Mouse (Mus musculus) myocyte (in vitro differentiated cells): ENCODE measurements at regions not wholly inside any gene's neighbourhood (a gene's known extent, or its start where the extent isn't known, plus 50 kb on each side); places are given as distances from the start of the nearest gene placed in this dataset.

Experiments
- CEBPB ChIP-seq: IDR thresholded peaks from 2 replicates; pipeline ENCODE4 v1.6.1; 2011; ENCODE audit warnings: mild to moderate bottlenecking, moderate library complexity; ENCODE audit not compliant: poor library complexity, insufficient read depth, severe bottlenecking
- E2F4 ChIP-seq: IDR thresholded peaks from one replicate; pipeline ENCODE4 v1.6.1; 2011; ENCODE audit warnings: mild to moderate bottlenecking, control low read depth, moderate library complexity; ENCODE audit not compliant: insufficient read depth
- MAX ChIP-seq: IDR thresholded peaks from one replicate; pipeline ENCODE4 v1.6.1; 2011; ENCODE audit warnings: low read depth, mild to moderate bottlenecking, control low read depth
- MYOD1 ChIP-seq, 3 experiments: IDR thresholded peaks; one replicate each; pipeline ENCODE4 v1.6.1; 2011; ENCODE audit warnings: control low read depth in 2 of 3, low read depth in 2 of 3, mild to moderate bottlenecking in 2 of 3, moderate library complexity in 1 of 3; ENCODE audit not compliant: insufficient read length in 2 of 3, control insufficient read depth in 1 of 3
- MYOG ChIP-seq, 3 experiments: IDR thresholded peaks; one replicate each; pipeline ENCODE4 v1.6.1; 2011; ENCODE audit warnings: control low read depth in 2 of 3, low read depth in 2 of 3, mild to moderate bottlenecking in 2 of 3; ENCODE audit not compliant: insufficient read length in 2 of 3, control insufficient read depth in 1 of 3, insufficient read depth in 1 of 3
- POLR2A ChIP-seq: IDR thresholded peaks from one replicate; pipeline ENCODE4 v1.6.1; 2011; ENCODE audit warnings: low read depth, mild to moderate bottlenecking, control low read depth, moderate library complexity; ENCODE audit not compliant: insufficient read length
- POLR2AphosphoS2 ChIP-seq: IDR thresholded peaks from one replicate; pipeline ENCODE4 v1.6.1; 2011; ENCODE audit warnings: low read depth, control low read depth; ENCODE audit not compliant: insufficient read length
- TCF12 ChIP-seq: IDR thresholded peaks from one replicate; pipeline ENCODE4 v1.6.1; 2011; ENCODE audit warnings: mild to moderate bottlenecking, control low read depth; ENCODE audit not compliant: poor library complexity, insufficient read depth, severe bottlenecking
- USF1 ChIP-seq: IDR thresholded peaks from one replicate; pipeline ENCODE4 v1.6.1; 2011; ENCODE audit warnings: low read depth, mild to moderate bottlenecking, control low read depth, moderate library complexity

DNA sequence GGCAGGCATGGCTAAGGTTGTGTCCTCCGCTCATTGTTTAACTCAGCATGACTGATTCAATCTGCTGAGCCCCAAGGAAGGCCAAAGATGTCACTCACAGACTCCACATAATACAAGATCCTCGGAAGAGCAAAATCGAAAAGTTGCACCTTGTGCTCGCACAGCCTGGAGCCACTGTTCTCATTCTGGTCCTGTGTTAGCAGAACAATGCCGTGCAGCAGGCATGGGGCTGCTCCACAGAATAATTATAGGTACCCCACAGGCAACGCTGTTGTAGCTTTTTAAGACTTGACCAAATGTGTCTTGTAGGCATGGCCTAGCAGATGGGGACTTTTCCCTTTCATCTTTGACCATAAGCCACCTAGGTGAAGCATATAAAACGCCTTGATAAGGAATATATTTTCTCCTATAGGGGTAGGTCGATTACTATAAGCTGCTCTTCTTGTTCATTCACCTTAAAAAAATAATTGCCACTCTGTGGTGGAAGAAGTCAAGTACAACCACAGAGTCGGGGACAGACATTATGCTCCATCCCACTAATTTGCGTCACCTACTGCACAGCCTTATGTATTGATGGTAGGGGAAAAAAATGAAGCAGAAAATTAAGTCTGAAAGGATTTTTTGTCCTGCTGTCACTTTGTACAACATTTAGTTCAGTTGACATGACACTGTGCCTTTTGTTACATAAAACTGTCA is 529.8 kb upstream of the Itga1 start:
- TF ChIP-seq POLR2AphosphoS2 (no peak), CEBPB (no peak), MAX (no peak), POLR2A (no peak), USF1 (no peak), TCF12 (no peak), E2F4 (no peak), MYOD1 (IDR thresholded peaks at IDR 0.05; ENCODE audit: control insufficient read depth in 1 of 3, insufficient read length in 2 of 3, low read depth in 2 of 3) (no peak), MYOG (IDR thresholded peaks at IDR 0.05; ENCODE audit: control insufficient read depth in 1 of 3, insufficient read depth in 1 of 3, insufficient read length in 2 of 3, low read depth in 2 of 3) (no peak)
